Mouse (Mus musculus) spleen, adult 2 months (tissue): ENCODE data around the gene Disp2.

ENCODE experiments used
- CTCF ChIP-seq: fragments of 200-500 bp; IDR thresholded peaks from 2 replicates; pipeline ENCODE4 v1.5.1; 2011; ENCODE audit warnings: mild to moderate bottlenecking, inconsistent platforms; ENCODE audit not compliant: insufficient read depth, insufficient read length, insufficient replicate concordance; ENCODE audit errors: extremely low read depth
- POLR2A ChIP-seq: fragments of 200-500 bp; IDR thresholded peaks from 2 replicates; pipeline ENCODE4 v1.6.1; 2011; ENCODE audit warnings: low read depth, low read length, inconsistent platforms

DNA sequence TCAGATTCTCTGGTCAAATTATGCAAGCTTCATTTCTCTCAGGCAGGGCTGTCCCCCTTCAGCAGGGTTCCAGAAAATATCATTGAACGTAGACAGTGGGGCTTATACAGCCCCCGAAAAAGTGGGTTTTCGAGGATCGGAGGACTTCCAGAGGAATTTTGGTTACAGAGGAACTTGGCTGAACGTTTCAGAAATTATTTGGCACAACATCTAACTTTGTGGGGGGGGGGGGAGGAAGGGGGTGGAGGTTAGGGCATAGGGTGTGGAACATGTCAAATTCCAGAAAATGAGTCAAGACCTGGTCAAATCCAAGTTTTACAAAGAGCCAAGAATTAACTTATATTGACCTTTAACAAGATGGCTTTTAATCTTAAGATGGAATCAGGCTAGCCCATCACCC, 49.6 kb downstream of the Disp2 start:
- TF ChIP-seq CTCF (no peak), POLR2A (no peak)
